Mouse (Mus musculus) layer of hippocampus, adult 18-20 months (tissue): ENCODE measurements at regions not wholly inside any gene's neighbourhood (a gene's known extent, or its start where the extent isn't known, plus 50 kb on each side); places are given as distances from the start of the nearest gene placed in this dataset.
A peak's percentile ranks its signal among the peaks of the same experiment; 100 is the strongest.

Experiments
- DNase-seq, 2 experiments: peaks; one replicate each; pipeline ENCODE4 v3.0.0; 2022; ENCODE audit warnings: low spot score in 2 of 2

- DNase-seq: no peak
Observed at GRCm38 (mm10) chr2:143133931-143134330, 55.7 kb downstream of the Otor start.

- DNase-seq: peak in 1 of 2 experiments; percentile 48
Observed at GRCm38 (mm10) chr2:143149189-143149588, 70.9 kb downstream of the Otor start.

- no peak for DNase-seq
Observed at GRCm38 (mm10) chr2:143164081-143164984, 86.1 kb downstream of the Otor start.

DNA sequence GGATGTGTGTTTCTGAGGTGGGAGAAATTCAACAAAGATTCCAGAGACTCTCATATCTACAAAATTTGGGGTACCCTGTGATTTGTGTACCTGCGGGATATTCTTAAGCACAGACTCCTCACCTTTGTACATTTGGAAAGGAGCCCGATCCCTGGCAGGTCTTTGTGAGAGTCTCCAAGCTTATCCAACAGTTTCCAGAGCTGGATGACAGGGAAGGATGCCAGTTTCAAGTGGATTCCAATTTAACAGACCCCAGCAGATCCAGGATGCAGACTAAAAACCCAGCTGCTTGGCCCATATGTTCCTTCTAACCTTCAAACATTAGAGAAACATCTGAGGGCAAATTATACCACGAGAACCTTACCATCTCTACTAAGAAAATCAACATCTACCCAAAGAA lies 88.5 kb downstream of the Otor start:
- DNase-seq: no peak

DNA sequence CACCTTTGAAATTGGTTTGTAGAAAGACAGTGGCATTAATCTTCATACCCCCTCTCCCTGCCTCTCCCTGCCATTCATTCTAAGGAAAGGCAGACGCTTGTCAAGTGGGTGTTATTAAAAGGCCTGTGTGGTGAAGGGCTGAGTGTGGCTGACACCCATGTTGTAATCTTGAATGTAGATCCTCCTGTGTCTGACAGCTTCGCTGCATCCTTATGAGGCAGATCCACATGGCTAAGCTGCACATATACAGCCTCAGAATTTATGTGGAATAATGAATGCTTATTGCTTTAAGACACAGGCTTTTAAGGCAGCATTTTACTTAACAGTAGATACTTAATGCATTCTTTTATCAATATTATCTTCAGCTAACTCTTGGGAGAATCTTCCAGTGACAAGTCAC lies 92.4 kb downstream of the Otor start:
- no peak for DNase-seq

GRCm38 (mm10) chr2:143184614-143185013 lies 106.3 kb downstream of the Otor start:
- DNase-seq: no peak

DNA sequence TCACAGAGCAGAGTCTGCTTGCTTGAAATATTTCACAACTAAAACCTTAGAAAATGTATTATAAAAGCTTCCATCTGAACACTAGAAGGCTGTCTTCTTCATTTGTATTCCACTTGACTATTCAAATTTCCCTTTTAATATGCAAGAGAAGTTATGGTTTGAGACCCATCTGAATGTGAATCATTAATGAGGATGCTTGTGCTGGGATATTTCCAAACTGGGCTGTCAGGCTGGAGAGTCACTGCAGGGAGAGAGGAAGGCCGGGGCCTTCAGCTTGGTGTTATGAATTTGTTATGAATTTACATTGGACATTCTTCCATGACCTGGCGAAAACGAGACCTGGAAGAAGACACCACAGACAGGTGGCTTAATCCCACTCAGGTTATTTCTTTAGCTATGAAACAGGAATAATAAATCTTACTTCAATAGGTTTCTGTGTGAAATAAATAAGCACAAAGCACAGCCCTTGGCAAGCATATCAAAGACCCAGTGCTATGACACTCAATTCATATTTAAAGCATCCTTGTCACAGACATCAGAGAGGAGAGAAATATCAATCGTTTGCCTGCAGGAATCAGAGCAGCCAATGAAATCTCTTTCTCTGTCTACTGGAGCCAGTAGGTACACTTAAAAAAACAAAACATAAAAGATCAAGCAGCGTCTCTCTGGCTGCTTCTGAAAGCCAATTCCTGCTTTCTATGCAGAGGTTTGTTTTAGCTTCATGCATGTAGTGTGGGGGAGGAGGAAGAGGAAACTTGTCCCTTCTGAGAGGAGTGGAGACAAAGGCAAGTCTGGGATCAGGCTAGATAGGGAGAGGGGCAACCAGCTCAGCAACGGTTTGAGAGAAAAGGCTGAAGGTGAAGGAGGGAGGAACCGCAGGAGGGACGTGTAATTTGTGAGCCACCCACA lies 114.2 kb downstream of the Otor start:
- no peak for DNase-seq

DNA sequence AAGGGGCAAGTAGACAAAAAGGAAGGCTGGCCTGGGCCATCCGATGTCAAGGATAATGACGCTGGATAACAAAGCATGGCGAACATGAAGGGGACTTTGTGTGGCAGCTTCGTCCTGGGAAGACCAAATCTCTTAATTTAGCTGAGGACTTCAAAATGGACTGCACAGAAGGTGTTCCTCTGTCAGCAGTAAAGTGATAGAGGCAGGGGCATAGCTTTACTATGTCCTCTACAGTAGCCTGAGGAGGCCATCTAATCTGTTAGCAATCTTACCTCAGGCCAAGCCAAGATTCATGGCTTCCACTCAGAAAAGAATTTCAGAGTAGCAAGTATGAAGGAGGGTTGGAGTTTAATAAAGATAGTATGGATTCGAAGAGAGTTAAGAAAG lies 114.9 kb downstream of the Otor start:
- no peak for DNase-seq

DNA sequence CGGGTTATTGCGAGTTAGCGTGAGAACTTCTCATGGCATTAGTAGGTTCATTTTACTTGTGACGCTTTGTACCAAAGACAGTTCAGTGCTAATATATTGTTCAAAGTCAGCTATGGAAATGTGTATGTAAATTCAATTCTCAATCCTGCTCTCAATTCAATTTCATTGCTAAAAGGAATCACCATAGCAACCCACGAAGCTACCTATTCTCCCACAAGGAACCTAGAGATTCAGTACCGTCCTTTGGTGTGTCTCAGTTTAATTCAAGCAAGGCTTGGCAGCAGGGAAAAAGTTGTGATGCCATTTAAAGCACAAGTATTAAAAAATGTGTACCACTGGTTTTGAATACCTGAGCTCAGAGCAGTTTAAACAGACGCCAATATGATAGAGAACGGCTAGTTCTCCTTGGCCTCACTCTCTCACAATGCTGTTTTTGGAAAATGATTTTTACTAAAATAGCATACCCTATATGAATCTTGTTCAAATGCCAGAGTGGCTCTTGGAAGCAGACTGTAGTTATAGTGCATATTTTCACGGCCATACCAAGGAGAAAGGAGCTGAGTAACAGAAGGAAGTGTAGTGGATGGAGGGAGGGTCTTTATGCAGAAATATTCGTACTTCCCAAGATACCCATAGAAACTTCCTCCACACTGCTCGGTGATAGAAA lies 121.4 kb downstream of the Otor start:
- no peak for DNase-seq

- no peak for DNase-seq
Observed at GRCm38 (mm10) chr2:143206053-143206452, 127.8 kb downstream of the Otor start.

DNA sequence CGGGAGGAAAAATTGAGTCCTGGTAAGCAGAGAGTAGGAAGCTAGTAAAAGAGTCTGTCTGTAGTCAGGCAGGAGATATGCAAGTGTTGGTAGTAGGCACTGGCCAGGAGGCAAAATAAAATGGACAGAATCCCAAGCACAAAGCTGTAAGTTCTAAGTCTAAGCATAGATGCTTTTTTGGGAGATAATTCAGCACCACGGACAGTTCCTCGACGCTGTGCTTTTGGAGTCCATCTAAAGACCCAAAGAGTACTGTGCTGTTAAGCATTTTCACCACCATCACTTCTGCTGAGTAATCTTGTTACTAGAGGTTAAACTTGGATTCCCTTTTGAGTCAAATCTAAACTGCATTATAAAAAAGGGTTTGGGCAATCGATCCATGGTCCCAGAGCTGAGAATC lies 128.9 kb downstream of the Otor start:
- DNase-seq: no peak

DNA sequence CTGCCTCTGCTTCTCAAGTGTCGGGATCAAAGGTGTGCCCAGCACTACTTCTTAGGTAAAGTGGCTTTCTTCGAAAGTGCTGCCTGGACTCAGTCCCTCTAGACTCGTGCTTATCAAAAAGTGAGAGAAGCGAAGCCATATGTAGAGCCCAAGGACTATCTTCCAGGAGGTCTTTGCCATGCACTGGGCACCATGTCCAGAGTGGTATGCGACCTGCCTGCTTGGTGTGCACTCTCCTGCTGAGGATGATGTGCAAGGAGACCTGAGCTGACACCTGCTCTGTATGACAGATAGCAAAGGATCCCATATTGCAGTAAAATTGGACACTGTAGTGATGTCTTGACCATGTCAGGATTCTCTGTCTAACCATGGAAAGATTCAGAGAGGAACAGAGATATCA lies 139.0 kb downstream of the Otor start:
- DNase-seq: no peak

DNA sequence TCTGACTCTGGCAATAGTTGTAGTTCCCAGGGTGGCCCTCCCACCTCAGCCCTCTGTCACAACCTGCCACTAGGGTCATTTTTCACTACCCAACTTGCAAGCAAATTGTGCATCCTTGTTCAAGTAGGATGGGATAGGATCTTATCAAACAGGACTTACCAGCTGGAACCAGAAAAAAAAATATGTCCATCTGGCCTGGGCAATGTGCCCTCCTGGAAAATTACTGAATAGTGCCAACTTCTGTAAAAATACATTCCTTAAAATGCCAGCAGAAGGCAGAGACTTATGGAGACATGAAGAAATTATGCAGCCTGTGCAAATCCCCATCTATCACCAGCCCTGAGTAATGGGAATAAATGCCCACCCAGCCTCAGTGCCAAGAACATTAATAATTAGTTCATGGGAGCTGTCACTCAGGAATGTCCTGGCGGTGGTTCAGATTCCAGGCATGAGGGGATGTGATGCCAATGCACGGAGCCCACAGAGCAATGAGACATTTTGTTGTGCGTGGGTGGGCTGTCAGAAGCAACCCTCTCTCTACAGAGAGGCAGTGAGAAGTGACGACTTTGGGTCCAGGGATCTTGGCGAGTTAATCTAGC lies 139.6 kb downstream of the Otor start:
- peak; percentile 89 to 95 for DNase-seq

GRCm38 (mm10) chr2:143222326-143222725 lies 144.1 kb downstream of the Otor start:
- no peak for DNase-seq

DNA sequence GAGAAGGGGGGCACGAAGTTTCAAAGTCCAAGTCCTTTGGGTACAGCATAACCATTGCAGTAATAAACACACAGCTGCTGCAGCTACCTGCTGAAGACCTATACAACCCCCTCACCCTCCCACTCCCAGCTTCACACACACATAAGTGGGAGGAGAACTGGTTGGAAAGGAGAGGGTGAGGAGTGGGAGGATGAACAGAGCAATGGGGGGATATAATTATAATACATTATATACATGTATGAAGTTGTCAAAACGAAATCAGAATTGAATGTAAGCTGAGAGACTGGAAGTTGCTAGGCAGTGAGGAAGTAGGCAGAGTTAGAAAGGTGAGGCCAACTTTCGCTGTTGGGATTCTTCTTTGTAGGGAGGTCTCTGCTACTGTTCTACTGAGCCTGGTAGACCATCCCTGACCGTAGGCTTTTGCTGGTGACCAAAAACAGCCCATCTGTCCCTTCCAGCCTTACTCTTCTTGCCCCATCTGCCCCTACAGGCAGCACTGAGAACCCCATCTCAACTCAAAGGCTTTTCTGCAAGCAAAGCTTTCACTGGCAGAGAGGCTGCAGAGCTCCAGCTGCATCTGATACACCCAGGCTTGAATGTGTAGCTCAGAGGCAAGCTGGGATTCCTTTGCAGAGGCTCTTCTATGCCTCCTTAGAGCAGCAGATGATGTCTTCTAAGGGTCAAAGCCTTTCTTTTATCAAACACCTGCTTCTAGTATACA lies 146.3 kb downstream of the Otor start:
- DNase-seq: no peak

- peak in 1 of 2 experiments; percentile 56 for DNase-seq
Observed at GRCm38 (mm10) chr2:143233795-143234194, 155.5 kb downstream of the Otor start.

DNA sequence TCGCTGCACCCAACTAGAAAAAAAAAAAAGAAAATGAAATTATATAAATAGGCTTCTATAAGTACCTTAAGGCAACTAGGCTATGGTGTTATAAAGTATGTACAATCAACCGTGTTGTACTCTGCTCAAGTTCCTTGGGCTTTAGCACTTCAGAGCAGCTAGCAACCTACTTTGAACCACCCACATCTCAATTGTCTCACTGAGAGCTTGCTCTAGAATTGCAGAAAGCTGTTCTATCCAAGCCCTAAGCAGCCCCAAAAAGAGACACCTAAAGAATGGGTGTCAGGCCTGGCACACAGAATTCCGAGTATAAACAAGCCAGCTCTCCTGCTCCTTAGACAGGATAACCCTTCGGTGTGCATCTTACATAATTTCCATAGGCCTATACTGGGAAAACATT lies 162.0 kb downstream of the Otor start:
- no peak for DNase-seq

GRCm38 (mm10) chr2:143243741-143244140 lies 165.5 kb downstream of the Otor start:
- no peak for DNase-seq

- peak; percentile 66 to 85 for DNase-seq
Observed at GRCm38 (mm10) chr2:143246131-143246665, 167.9 kb downstream of the Otor start.

DNA sequence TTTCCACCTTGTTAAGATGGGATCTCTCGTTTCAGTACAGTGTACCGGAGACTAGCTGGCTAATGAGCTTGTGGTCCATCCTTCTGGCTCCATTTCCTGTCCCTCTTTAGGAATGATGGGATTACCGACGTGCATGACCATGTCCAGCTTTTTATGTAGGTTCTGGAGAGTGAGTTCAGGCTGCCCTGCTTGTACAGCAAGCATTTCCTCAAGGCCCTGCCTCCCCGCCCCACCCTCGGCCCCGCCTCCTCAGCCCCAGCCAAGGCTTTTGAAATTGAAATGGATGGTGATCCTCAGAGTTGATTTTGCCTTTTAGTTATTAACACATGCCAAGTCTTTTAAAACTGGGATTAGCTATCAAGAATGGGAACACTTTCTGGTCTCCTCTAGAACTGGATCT lies 190.8 kb downstream of the Otor start:
- DNase-seq: no peak
